Mouse (Mus musculus) cerebellum, adult 2 months (tissue): Measurements from ENCODE around the gene Dlk1.

Source experiments
- CTCF ChIP-seq: fragments of 200-500 bp; IDR thresholded peaks from 2 replicates; pipeline ENCODE4 v1.5.1; 2011; ENCODE audit warnings: low read depth, mild to moderate bottlenecking, control low read depth, low read length, moderate library complexity, borderline replicate concordance; ENCODE audit not compliant: insufficient read depth
- POLR2A ChIP-seq: fragments of 200-500 bp; IDR thresholded peaks from 2 replicates; pipeline ENCODE4 v1.6.1; 2011; ENCODE audit warnings: low read length, control low read depth, borderline replicate concordance; ENCODE audit not compliant: insufficient read depth

- TF ChIP-seq CTCF, result no peak
- TF ChIP-seq POLR2A, result no peak
Measured at GRCm38 (mm10) chr12:109412071-109412440, 40.6 kb upstream of the Dlk1 start.
